Mouse (Mus musculus): ENCODE data around the gene Gpc2.
A peak's percentile ranks its signal among the peaks of the same experiment; 100 is the strongest.

GRCm38 (mm10) chr5:138228026-138228425 lies 51.8 kb downstream of the Gpc2 start:
- peak; percentile 66 for TF ChIP-seq CTCF (IDR thresholded peaks at IDR 0.05; ENCODE audit: low read depth)
- TF ChIP-seq EP300 (IDR thresholded peaks at IDR 0.05; ENCODE audit: low read depth) = no peak

Data from liver, embryonic 14.5 days (tissue).